Mouse (Mus musculus): ENCODE measurements around the gene 3110021N24Rik. TPM values are rescaled to one million over a fixed set of nuclear protein-coding genes. Genes with fewer than 3 reads are reported as not detected.

Gene 3110021N24Rik
- polyA plus RNA-seq, 1 experiment from 2014 or later, result 0.50 TPM

DNA sequence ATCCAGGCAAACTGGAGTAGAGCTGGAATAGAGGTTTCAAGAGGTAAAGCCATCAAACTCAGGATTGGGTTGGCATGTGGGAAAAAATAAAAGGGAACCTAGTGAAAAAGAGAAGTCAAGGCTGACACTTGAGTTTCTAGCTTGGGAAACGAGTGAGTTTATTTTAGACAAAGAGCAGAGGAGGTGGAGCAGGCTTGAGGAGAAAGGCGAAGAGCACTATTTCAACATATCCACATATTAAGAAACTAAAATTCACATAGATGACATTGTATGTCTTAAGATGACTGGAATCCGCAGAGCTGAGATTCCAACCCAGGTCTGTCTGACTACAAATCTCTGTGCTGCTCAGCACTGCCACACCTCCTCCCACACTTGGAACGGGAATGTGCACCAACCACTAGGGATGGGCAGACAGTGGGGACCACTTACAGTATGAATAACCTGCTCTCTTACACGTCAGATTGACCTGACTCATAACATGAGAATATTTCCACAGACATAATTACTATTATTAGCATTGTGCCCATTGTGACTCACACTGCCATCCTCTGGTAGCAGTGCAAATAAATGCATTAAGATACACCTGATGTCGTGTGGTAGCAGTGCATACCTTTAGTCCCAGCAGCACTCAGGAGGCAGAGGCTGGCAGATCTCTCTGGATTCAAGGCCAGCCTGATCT is 69.9 kb downstream of the 3110021N24Rik start:
- no peak overlapping the region for H3K9ac ChIP-seq (replicated peaks; ENCODE audit: low read length)
- no peak overlapping the region for H3K27ac ChIP-seq (ENCODE audit: low read length)
- no peak overlapping the region for H3K4me2 ChIP-seq (replicated peaks; ENCODE audit: low read depth, low read length)
- H3K4me3 ChIP-seq (ENCODE audit: low read length), result no peak overlapping the region
- WGBS, result 75% methylated on average over 6 of the region's 6 CpGs
- no peaks in the 10 kb centered on the region for H3K9me3 ChIP-seq (ENCODE audit: low read length)
- no peaks in the 10 kb centered on the region for H3K27me3 ChIP-seq (ENCODE audit: insufficient read depth, low read length)
- no peaks in the 10 kb centered on the region for H3K36me3 ChIP-seq (ENCODE audit: insufficient read depth, low read length)
- H3K4me1 ChIP-seq (ENCODE audit: insufficient read depth, low read length), result no peaks in the 10 kb centered on the region
- ATAC-seq (ENCODE audit: low FRiP score, low TSS enrichment), result no peak

DNA sequence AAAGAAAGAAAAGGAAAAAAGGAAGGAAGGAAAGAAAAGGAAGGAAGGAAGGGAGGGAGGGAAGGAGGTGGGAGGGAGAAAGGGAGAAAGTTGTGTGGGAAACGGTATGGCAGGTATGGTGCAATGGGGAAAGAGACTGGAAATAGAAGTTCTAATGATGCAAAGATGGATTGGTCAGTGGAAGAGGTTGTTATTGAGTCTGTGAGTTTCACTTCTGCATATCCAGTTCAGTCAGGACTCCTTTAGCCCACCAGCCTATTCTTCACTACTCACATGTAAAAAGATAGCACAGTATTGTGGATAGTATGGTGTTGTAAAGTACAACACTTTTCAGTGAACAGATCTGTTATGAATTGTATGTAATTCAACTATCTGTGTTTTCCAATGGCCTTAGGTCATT is 71.1 kb downstream of the 3110021N24Rik start:
- H3K4me2 ChIP-seq (replicated peaks; ENCODE audit: low read depth, low read length), result no peak overlapping the region
- no peak overlapping the region for H3K27ac ChIP-seq (ENCODE audit: low read length)
- 66% methylated on average over 1 of the region's 1 CpGs for WGBS
- no peaks in the 10 kb centered on the region for H3K36me3 ChIP-seq (ENCODE audit: insufficient read depth, low read length)
- no peak overlapping the region for H3K4me3 ChIP-seq (ENCODE audit: low read length)
- no peaks in the 10 kb centered on the region for H3K27me3 ChIP-seq (ENCODE audit: insufficient read depth, low read length)
- no peaks in the 10 kb centered on the region for H3K4me1 ChIP-seq (ENCODE audit: insufficient read depth, low read length)
- no peak for ATAC-seq (ENCODE audit: low FRiP score, low TSS enrichment)
- H3K9me3 ChIP-seq (ENCODE audit: low read length), result no peaks in the 10 kb centered on the region
- H3K9ac ChIP-seq (replicated peaks; ENCODE audit: low read length), result no peak overlapping the region

- Histone ChIP-seq H3K36me3 (ENCODE audit: insufficient read depth, low read length) (no peaks in the 10 kb centered on the region), H3K27me3 (ENCODE audit: insufficient read depth, low read length) (no peaks in the 10 kb centered on the region), H3K4me3 (ENCODE audit: low read length) (no peak overlapping the region), H3K27ac (ENCODE audit: low read length) (no peak overlapping the region), H3K4me1 (ENCODE audit: insufficient read depth, low read length) (no peaks in the 10 kb centered on the region; the same call in 1 of the 2 replicates), H3K9me3 (ENCODE audit: low read length) (no peaks in the 10 kb centered on the region), H3K9ac (replicated peaks; ENCODE audit: low read length) (no peak overlapping the region), H3K4me2 (replicated peaks; ENCODE audit: low read depth, low read length) (no peak overlapping the region)
- ATAC-seq (ENCODE audit: low FRiP score, low TSS enrichment), result no peak
- 47% methylated on average over 1 of the region's 1 CpGs for WGBS
These were observed 74.5 kb downstream of the 3110021N24Rik start for GRCm38 (mm10) chr4:108793941-108794340.

DNA sequence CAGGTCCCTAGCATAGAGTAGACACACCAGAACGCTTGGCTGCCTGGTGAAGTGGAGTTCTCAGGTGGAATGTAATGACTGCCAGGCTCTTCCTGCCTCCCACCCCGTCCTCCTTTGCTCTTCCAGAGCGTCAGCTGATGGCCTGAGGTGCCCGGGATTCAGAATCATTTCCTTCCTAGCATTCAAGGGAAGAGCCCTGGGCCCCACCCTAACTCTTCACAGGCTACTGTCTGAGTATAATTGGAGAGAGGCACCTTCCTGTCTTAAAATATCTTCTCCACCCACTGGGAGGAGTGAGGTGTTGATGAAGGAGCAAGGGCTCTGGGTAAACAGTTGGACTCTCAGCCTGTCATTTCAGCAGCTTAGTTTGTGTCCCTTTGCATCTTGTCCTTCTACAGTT is 77.3 kb downstream of the 3110021N24Rik start:
- H3K9ac ChIP-seq (replicated peaks; ENCODE audit: low read length), result no peak overlapping the region
- WGBS, result 16% methylated on average over 4 of the region's 4 CpGs
- no peak for ATAC-seq (ENCODE audit: low FRiP score, low TSS enrichment)

GRCm38 (mm10) chr4:108798083-108798830 is 78.8 kb downstream of the 3110021N24Rik start:
- ATAC-seq (ENCODE audit: low FRiP score, low TSS enrichment), result no peak
- Histone ChIP-seq H3K9me3 (ENCODE audit: low read length) (no peaks in the 10 kb centered on the region), H3K9ac (replicated peaks; ENCODE audit: low read length) (no peak overlapping the region), H3K27me3 (ENCODE audit: insufficient read depth, low read length) (no peaks in the 10 kb centered on the region), H3K4me1 (ENCODE audit: insufficient read depth, low read length) (no peaks in the 10 kb centered on the region; the same call in 1 of the 2 replicates), H3K4me3 (ENCODE audit: low read length) (no peak overlapping the region), H3K4me2 (replicated peaks; ENCODE audit: low read depth, low read length) (no peak overlapping the region), H3K27ac (ENCODE audit: low read length) (no peak overlapping the region), H3K36me3 (ENCODE audit: insufficient read depth, low read length) (no peaks in the 10 kb centered on the region)
- 58% methylated on average over 2 of the region's 2 CpGs for WGBS

More for the DNA sequence above, 77.3 kb downstream of the 3110021N24Rik start:
- no peaks in the 10 kb centered on the region for H3K27me3 ChIP-seq (ENCODE audit: insufficient read depth, low read length)
- H3K9me3 ChIP-seq (ENCODE audit: low read length), result no peaks in the 10 kb centered on the region
- no peak overlapping the region for H3K4me3 ChIP-seq (ENCODE audit: low read length)
- no peaks in the 10 kb centered on the region; the same call in 1 of the 2 replicates for H3K4me1 ChIP-seq (ENCODE audit: insufficient read depth, low read length)
- no peaks in the 10 kb centered on the region for H3K36me3 ChIP-seq (ENCODE audit: insufficient read depth, low read length)
- no peak overlapping the region for H3K4me2 ChIP-seq (replicated peaks; ENCODE audit: low read depth, low read length)
- no peak overlapping the region for H3K27ac ChIP-seq (ENCODE audit: low read length)

DNA sequence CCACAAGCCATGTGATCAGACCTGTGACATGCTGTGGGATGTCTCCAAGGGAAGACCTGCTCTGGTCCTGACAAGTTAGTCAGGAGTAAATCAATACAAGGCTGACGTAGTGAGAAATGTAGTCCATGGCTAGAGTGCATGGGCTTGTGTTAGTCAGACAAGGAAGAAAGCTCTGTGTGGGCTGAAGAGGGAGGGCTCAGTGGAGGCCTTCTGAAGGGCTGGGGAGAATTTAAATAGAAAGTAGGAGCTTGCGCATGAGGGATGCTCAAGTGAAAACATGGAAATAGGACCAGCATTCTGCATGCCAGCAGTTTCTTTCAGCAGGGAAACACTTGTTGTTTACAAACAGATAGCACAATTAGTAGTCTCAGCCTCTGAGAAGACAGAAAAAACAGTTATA is 84.1 kb downstream of the 3110021N24Rik start:
- 83% methylated on average over 2 of the region's 2 CpGs for WGBS
- H3K36me3 ChIP-seq (ENCODE audit: insufficient read depth, low read length), result no peaks in the 10 kb centered on the region
- H3K4me2 ChIP-seq (replicated peaks; ENCODE audit: low read depth, low read length), result no peak overlapping the region
- H3K4me3 ChIP-seq (ENCODE audit: low read length), result no peak overlapping the region
- H3K9ac ChIP-seq (replicated peaks; ENCODE audit: low read length), result no peak overlapping the region
- ATAC-seq (ENCODE audit: low FRiP score, low TSS enrichment), result no peak
- H3K9me3 ChIP-seq (ENCODE audit: low read length), result no peaks in the 10 kb centered on the region
- H3K27me3 ChIP-seq (ENCODE audit: insufficient read depth, low read length), result no peaks in the 10 kb centered on the region
- no peaks in the 10 kb centered on the region for H3K4me1 ChIP-seq (ENCODE audit: insufficient read depth, low read length)
- H3K27ac ChIP-seq (ENCODE audit: low read length), result no peak overlapping the region

- WGBS, result 65% methylated on average over 4 of the region's 4 CpGs
- H3K9me3 ChIP-seq (ENCODE audit: low read length), result no peaks in the 10 kb centered on the region
- no peaks in the 10 kb centered on the region for H3K4me1 ChIP-seq (ENCODE audit: insufficient read depth, low read length)
- peaks cover 6% of the 10 kb centered on the region for H3K36me3 ChIP-seq (ENCODE audit: insufficient read depth, low read length)
- no peak overlapping the region for H3K4me2 ChIP-seq (replicated peaks; ENCODE audit: low read depth, low read length)
- no peaks in the 10 kb centered on the region for H3K27me3 ChIP-seq (ENCODE audit: insufficient read depth, low read length)
- no peak overlapping the region for H3K4me3 ChIP-seq (ENCODE audit: low read length)
- no peak overlapping the region for H3K9ac ChIP-seq (replicated peaks; ENCODE audit: low read length)
- ATAC-seq (ENCODE audit: low FRiP score, low TSS enrichment), result no peak
- H3K27ac ChIP-seq (ENCODE audit: low read length), result no peak overlapping the region
These were observed 91.7 kb downstream of the 3110021N24Rik start for GRCm38 (mm10) chr4:108811142-108811541.

GRCm38 (mm10) chr4:108811550-108811949 is 92.1 kb downstream of the 3110021N24Rik start:
- H3K4me1 ChIP-seq (ENCODE audit: insufficient read depth, low read length), result no peaks in the 10 kb centered on the region
- no peak for ATAC-seq (ENCODE audit: low FRiP score, low TSS enrichment)
- no peak overlapping the region for H3K4me2 ChIP-seq (replicated peaks; ENCODE audit: low read depth, low read length)
- no peaks in the 10 kb centered on the region for H3K9me3 ChIP-seq (ENCODE audit: low read length)
- no peak overlapping the region for H3K9ac ChIP-seq (replicated peaks; ENCODE audit: low read length)
- H3K27me3 ChIP-seq (ENCODE audit: insufficient read depth, low read length), result no peaks in the 10 kb centered on the region
- no peak overlapping the region for H3K4me3 ChIP-seq (ENCODE audit: low read length)
- no peak overlapping the region for H3K27ac ChIP-seq (ENCODE audit: low read length)
- WGBS, result 65% methylated on average over 6 of the region's 6 CpGs
- peaks cover 6% of the 10 kb centered on the region for H3K36me3 ChIP-seq (ENCODE audit: insufficient read depth, low read length)

DNA sequence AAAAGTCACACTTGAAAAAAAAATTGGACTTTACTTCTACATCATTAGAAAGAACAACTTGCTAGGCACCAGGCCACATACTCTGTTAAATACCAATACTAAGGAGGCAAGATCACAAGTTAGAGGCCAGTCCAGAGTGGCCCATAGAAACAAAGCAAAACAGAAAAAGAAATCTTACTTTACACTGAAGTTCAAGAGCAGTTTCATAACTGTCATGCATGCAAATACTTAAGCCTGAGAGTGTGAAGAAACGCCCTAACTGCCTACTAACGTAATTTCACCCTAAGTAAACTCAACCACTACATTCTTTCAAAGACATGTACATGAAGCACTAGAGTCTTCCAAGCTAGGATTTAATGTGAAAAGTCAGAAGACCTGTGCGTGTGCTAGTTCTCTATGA is 106.2 kb downstream of the 3110021N24Rik start:
- Histone ChIP-seq H3K4me2 (replicated peaks; ENCODE audit: low read depth, low read length) (no peak overlapping the region), H3K27ac (ENCODE audit: low read length) (no peak overlapping the region), H3K36me3 (ENCODE audit: insufficient read depth, low read length) (peaks cover 52% of the 10 kb centered on the region), H3K9ac (replicated peaks; ENCODE audit: low read length) (no peak overlapping the region), H3K9me3 (ENCODE audit: low read length) (no peaks in the 10 kb centered on the region), H3K4me1 (ENCODE audit: insufficient read depth, low read length) (no peaks in the 10 kb centered on the region), H3K27me3 (ENCODE audit: insufficient read depth, low read length) (no peaks in the 10 kb centered on the region), H3K4me3 (ENCODE audit: low read length) (no peak overlapping the region)
- 81% methylated on average over 3 of the region's 3 CpGs for WGBS
- ATAC-seq (ENCODE audit: low FRiP score, low TSS enrichment), result no peak

DNA sequence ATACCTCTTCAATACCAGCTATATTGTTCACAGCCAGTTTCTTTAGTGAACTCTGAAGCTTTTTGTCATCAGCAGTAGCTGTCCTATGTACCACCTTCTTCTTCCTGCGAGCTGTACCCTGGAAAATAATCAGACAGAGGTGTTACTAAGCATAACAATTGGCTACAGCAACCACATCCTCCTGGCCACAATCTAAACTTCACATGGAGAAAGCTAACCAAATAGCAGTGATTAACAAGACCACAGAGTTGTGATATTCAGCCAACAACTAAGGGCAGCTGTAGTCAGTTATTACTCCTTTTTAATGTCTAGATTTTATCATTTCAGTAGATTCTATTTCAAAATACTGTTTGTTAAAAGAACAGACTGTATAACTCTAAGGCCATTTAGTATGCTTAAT is 106.6 kb downstream of the 3110021N24Rik start:
- H3K9ac ChIP-seq (replicated peaks; ENCODE audit: low read length), result no peak overlapping the region
- no peak for ATAC-seq (ENCODE audit: low FRiP score, low TSS enrichment)
- H3K4me1 ChIP-seq (ENCODE audit: insufficient read depth, low read length), result 0 out of 2 replicates have a peak, but pooled peaks cover 4% of the 10 kb centered on the region
- no peaks in the 10 kb centered on the region for H3K27me3 ChIP-seq (ENCODE audit: insufficient read depth, low read length)
- WGBS, result 82% methylated on average over 1 of the region's 1 CpGs
- no peaks in the 10 kb centered on the region for H3K9me3 ChIP-seq (ENCODE audit: low read length)
- H3K36me3 ChIP-seq (ENCODE audit: insufficient read depth, low read length), result peaks cover 51% of the 10 kb centered on the region
- no peak overlapping the region for H3K4me3 ChIP-seq (ENCODE audit: low read length)
- no peak overlapping the region for H3K27ac ChIP-seq (ENCODE audit: low read length)
- no peak overlapping the region for H3K4me2 ChIP-seq (replicated peaks; ENCODE audit: low read depth, low read length)
